Mouse (Mus musculus) kidney, adult 2 months (tissue): ENCODE results near the gene Nle1.

Experiments
- CTCF ChIP-seq: fragments of 200-500 bp; conservative IDR thresholded peaks from 2 replicates; pipeline ENCODE4 v1.5.1; 2011; ENCODE audit warnings: low read depth, mild to moderate bottlenecking, control low read depth, low read length, moderate library complexity, mixed read lengths; ENCODE audit not compliant: insufficient read depth, insufficient read length
- POLR2A ChIP-seq: fragments of 200-500 bp; IDR thresholded peaks from one replicate; pipeline ENCODE4 v1.6.1; 2011; ENCODE audit warnings: low read depth, low read length, control low read depth

DNA sequence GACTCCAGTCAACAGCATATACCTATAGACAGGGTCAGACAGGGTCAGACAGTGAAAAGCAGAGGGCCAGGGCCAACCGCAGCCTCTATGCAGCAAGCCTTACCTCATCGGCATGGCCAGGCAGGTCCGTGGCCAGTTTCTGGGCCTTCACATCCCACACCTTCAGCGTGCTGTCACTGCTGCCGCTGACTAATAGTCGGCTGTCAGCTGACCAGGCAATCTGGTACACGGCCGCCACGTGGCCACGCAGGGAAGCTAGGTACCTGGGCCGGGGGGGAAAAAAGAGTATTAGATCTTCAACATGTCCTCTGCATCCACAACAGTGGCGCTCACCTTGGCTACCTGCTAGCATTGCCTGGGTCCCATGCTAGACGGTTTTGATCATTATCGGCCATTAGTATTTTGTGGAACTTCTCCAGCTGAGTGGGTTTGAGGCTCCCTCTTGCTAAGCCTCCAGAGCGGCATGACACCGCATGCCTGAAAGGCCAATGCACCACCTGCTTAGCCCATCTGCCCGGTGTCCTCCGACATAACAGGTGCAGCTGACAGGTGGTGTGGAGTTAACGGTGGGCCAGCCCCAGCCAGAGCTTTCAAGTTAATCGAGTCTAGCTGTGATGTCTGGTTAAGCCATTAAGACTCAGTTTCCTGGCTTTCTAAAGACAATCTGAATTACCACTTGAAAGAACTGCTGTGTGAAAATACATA lies 6.5 kb downstream of the Nle1 start:
- TF ChIP-seq CTCF: no peak
- TF ChIP-seq POLR2A: no peak
